Mouse (Mus musculus): Measurements from ENCODE around the gene Psmb3. TPM values are rescaled to one million over a fixed set of nuclear protein-coding genes. Genes with fewer than 3 reads are reported as not detected.
"Not testable (repeated sequence)": the region's sequence is repeated elsewhere in the genome, so short reads cannot be mapped to it uniquely, and the experiment has no call there.

Psmb3 gene
- polyA plus RNA-seq (2015; fragmentation: Nextera tagmentation; extraction: Ambion mirVana), result 421 and 431 TPM in 2 replicates

DNA sequence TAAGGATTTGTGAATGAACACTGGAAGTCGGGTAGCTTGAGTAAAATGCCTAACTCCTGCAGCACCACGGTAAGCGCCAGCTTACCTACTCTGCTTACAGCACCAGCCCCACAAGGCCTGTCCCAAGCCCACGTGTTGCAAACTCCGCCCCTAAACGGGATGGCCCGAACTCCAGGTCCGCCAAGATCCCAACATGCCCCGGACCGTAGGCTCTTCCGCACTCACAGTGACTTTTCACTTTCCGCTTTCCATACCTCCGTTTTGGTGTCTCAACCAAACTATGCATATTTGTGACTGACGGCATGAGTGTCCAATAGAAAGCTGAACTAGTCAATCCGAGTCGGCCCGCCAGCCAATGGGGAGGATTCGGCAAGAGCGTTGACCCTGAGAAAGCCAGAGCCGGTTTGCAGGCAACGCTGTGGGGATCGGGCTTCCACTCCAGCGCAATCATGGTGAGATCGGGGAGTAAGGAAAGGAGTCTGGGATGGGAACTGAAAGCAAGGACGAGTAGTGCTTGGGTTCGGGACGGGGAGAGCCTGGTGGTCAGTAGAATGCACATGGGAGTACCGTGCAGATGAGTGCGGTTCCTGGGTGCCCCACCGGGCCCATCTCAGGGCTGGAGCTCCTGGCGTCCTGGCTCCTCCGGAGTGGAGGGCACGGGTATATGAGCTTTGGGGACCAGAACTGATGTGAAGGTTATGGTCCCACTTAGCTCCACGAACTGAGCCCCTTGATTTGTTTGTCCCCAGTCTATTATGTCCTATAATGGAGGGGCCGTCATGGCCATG lies at the start of gene Psmb3:
Psmb3 (plus strand) TSS at position 361 of the 788 bp plus-strand sequence.
- peak; percentile 90 for ATAC-seq (replicated peaks)
- no peaks in the 10 kb centered on the region for H3K27me3 ChIP-seq (replicated peaks)
- under 1% methylated on average over 35 of the region's 35 CpGs for WGBS
- H3K4me2 ChIP-seq, result peak within 1 kb of the TSS; percentile 85
- no peaks in the 10 kb centered on the region for H3K9me3 ChIP-seq
- H3K4me1 ChIP-seq, result peaks cover 27% of the 10 kb centered on the region
- H3K4me3 ChIP-seq, result peak within 1 kb of the TSS; percentile 79
- H3K36me3 ChIP-seq (replicated peaks), result peaks cover 23% of the 10 kb centered on the region
- peak within 1 kb of the TSS; percentile 98 for H3K27ac ChIP-seq
- peak within 1 kb of the TSS; percentile 90 for H3K9ac ChIP-seq

DNA sequence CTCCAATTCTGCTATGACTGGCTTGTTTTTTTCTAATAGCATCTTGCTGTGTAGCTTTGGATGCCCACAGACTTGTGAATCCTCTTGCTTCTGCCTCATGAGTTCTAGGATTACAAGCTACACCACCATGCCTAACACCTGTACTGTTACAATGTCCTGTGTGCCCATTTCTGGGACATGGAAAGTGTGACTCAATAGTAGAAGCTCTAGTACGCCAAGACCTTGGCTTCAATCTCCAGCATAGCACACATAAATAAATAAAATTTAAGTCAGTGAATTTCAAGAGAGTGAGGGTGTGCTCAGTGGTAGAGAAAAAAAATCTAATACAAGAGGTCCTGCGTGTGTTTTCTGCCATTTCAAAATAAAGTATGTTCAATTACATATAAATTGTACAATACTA lies 49.0 kb upstream of the Psmb3 start:
- no peaks in the 10 kb centered on the region for H3K27me3 ChIP-seq (replicated peaks)
- 0 out of 2 replicates have a peak, but pooled peaks cover 2% of the 10 kb centered on the region for H3K4me1 ChIP-seq
- no peak overlapping the region for H3K4me3 ChIP-seq
- no peak overlapping the region for H3K9ac ChIP-seq
- H3K4me2 ChIP-seq, result no peak overlapping the region
- H3K27ac ChIP-seq, result no peak overlapping the region
- no peaks in the 10 kb centered on the region for H3K36me3 ChIP-seq (replicated peaks)
- H3K9me3 ChIP-seq, result no peaks in the 10 kb centered on the region
- 94% methylated on average over 2 of the region's 2 CpGs for whole genome bisulfite sequencing
- no peak for ATAC-seq (replicated peaks)

DNA sequence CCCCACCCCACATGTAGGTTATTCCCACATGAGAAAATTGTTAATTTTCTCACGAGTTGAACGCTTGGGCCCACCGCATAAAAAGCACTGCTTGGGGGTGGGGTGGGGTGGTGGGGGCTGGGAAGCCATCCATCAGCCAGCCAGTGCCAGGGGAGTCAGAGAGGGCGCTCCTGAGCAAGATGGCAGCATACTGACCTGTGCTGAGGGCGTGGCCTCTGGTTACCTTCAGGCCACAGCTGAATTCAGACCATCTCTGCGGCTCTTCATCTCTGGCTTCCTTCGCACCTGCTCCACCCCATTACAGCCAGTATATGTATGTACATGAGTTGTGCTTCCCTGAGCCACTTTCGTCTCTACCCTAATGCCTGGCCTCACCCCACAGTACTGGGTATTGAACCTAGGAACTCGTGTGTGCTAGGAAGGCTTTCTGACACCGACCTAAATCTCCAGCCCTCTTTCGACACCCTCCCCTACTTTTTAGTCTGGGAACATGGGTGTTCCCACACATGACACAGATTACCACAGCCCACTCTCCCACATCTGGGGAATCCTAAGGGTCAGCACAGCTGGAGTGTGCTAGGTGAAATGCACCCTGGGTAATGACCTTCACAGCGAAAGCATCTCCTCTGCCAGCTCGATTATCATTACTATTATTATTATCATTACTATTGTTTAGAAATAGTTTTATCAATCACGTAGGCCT lies 46.8 kb upstream of the Psmb3 start:
- 71% methylated on average over 14 of the region's 14 CpGs for WGBS
- H3K9me3 ChIP-seq, result no peaks in the 10 kb centered on the region
- no peak overlapping the region for H3K27ac ChIP-seq
- no peaks in the 10 kb centered on the region for H3K36me3 ChIP-seq (replicated peaks)
- H3K4me2 ChIP-seq, result no peak overlapping the region
- no peak for ATAC-seq (replicated peaks)
- peaks cover 6% of the 10 kb centered on the region for H3K27me3 ChIP-seq (replicated peaks)
- H3K9ac ChIP-seq, result no peak overlapping the region
- peaks cover 20% of the 10 kb centered on the region for H3K4me1 ChIP-seq
- no peak overlapping the region for H3K4me3 ChIP-seq

DNA sequence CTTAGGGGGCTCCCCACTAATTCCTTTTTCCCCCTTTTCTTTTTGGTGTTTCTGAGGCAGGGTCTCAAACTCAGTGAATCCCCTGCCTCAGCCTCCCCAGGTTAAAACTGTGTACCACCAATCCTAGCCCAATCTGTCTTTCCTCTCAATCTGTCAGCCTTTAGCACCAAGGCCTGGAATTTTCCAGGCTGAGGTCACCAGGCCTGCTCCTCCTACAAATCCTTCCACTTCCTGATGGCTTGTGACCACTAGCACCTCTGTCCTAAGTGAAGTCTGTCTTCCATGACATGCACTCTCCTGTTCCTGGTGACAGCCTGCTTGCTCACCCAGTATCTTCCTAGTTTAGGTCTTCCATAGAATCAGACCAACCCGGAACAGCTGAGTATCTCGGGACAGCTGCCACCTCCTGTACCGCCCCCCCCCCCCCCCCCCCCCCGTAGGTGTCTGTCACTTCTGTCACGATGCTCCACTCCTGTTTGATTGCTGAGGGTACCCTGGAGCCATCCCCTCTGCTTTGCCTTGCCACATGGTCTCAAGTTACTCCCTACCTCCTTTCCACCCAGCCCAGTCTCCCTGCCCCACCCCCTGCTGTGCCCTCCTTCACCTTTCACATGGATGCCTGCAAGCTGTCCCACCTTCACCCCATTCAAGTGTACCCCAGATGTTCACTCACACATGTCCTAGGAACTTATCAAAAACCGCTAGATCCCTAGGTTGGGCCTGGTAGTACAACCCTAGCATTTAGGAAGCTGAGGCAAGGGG lies 45.8 kb upstream of the Psmb3 start:
- Histone ChIP-seq H3K27me3 (replicated peaks) (peaks cover 15% of the 10 kb centered on the region), H3K4me3 (no peak overlapping the region), H3K4me1 (peaks cover 30% of the 10 kb centered on the region), H3K36me3 (replicated peaks) (no peaks in the 10 kb centered on the region), H3K27ac (no peak overlapping the region), H3K9me3 (no peaks in the 10 kb centered on the region), H3K9ac (no peak overlapping the region), H3K4me2 (no peak overlapping the region)
- WGBS, result 46% methylated on average over 4 of the region's 6 CpGs
- ATAC-seq (replicated peaks), result no peak

DNA sequence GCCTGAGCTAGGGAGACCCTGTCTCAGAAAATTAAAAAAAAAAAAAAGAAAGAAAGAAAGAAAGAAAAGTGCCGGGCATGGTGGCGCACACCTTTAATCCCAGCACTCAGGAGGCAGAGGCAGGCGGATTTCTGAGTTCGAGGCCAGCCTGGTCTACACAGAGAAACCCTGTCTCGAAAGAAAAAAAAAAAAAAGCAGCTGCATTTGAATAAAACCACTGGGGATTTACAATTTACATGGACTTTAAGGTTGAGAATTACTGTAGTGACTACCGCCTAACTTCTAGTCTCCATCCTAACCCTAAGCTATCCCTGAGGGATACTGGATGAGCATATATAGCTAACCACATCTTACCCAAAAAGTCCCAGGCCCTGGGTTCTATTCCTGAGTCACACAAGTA lies 45.2 kb upstream of the Psmb3 start:
- H3K27ac ChIP-seq; H3K36me3 ChIP-seq (replicated peaks); H3K9ac ChIP-seq; H3K9me3 ChIP-seq; ATAC-seq (replicated peaks); H3K4me2 ChIP-seq; H3K4me3 ChIP-seq: not testable (repeated sequence)
- Histone ChIP-seq H3K4me1 (peaks cover 35% of the 10 kb centered on the region), H3K27me3 (replicated peaks) (peaks cover 17% of the 10 kb centered on the region)
- WGBS, result 84% methylated on average over 6 of the region's 6 CpGs

DNA sequence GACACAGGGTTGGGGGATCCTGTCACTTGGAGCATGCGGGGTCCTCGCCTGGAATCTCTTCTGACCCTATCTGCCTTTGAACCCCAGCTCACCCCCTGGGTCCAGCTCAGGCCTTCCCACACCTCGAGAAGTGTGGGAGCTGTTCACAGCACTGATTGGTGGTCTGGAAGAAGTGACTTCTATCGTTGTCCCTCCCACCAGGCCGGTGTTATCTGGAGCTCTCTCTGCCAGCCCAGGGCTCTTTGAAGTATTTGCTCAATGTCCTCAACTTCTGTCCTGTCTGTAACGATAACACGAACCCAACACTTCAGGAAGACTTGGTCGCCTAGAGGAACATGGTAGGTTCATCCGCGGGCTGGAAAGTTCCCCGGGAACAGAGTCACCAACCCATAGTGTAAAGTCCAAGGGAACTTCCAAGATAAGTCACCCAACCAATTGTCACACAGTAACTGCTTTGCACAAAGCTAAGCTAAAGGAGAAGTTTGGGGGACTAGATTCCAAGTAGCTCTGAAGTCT lies 44.4 kb upstream of the Psmb3 start:
- Histone ChIP-seq H3K4me1 (peaks cover 35% of the 10 kb centered on the region), H3K4me3 (no peak overlapping the region), H3K36me3 (replicated peaks) (no peaks in the 10 kb centered on the region), H3K4me2 (no peak overlapping the region), H3K27me3 (replicated peaks) (peaks cover 17% of the 10 kb centered on the region), H3K9me3 (no peaks in the 10 kb centered on the region), H3K27ac (no peak overlapping the region), H3K9ac (no peak overlapping the region)
- no peak for ATAC-seq (replicated peaks)
- WGBS, result 68% methylated on average over 11 of the region's 11 CpGs

DNA sequence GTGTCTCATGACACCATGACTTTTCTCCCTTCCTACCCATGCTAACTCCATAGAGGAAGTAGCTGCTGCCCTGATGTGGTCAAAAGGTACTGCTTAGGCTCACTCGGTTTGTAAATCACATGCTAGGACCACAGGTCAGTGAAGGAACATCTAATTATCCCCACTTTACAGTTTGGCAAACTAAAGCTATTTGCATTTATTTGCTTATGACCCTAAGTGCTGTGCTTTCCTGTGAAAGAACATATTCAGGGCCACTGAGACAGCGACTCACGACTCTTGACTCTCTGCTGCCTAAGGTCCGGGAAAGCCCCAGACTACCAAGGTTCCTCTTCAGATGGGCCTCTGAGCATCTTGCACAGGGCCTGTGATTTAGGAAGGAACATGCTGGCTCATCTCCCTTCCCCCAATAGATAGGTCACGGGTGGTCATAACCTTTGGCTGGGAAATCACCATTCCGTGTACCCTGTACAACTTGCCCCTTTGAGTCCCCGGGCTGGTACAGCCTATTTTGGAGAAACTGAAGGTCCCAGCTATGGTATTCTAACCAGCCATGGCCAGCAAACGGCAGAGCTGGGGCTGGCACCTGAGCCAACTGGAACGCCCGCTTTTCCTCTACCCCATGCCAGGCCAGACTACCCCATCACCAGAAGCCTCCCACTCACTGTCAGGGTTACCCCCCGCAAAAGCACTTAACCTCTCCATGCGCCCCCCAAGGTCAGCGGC lies 43.8 kb upstream of the Psmb3 start:
- H3K36me3 ChIP-seq (replicated peaks), result no peaks in the 10 kb centered on the region
- no peaks in the 10 kb centered on the region for H3K9me3 ChIP-seq
- peaks cover 17% of the 10 kb centered on the region for H3K27me3 ChIP-seq (replicated peaks)
- 15% methylated on average over 13 of the region's 13 CpGs for WGBS
- peak overlapping the region; percentile 67 for H3K27ac ChIP-seq
- H3K4me2 ChIP-seq, result peak overlapping the region; percentile 75
- H3K4me1 ChIP-seq, result peaks cover 38% of the 10 kb centered on the region
- H3K4me3 ChIP-seq, result peak overlapping the region; percentile 66
- no peak for ATAC-seq (replicated peaks)
- H3K9ac ChIP-seq, result peak overlapping the region; percentile 70

DNA sequence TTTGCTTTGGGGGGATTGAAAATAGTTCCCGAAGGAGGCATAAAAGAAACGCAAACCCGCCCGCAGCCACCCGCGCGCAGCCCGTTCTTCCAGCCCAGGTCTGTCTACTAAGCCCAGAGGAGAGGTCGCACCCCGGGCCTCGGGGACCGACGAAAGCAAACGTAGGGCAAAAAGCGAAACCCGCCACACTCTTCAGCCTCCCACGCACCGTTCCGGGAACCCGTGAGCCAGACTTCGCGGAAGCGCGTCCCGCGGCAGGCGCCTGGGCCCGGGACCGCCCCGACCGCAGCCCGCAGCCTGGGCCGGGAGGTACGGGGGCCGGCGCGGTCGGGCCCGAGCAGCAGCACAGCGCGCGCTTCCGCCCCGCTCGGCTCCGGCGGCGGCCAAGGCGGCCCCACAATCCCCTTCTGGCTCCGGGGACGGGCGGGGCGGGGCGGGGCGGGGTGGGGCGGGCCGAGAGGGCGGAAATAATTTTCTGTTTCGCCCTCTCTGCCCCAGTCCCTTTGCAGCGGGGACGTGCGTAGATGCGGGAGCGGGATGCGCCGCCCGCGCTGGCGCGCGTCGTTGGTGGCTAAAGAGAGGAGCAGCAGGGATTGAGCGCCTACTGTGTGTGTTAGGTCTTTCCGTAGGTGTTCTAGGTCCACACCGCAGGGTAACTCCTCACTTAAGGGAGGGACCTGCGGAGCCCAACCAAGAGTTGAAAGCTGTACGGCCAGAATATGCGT lies 43.0 kb upstream of the Psmb3 start:
- H3K36me3 ChIP-seq (replicated peaks), result no peaks in the 10 kb centered on the region
- H3K27ac ChIP-seq, result peak overlapping the region; percentile 67
- peak; percentile 86 for ATAC-seq (replicated peaks)
- peak overlapping the region; percentile 75 for H3K4me2 ChIP-seq
- peaks cover 45% of the 10 kb centered on the region for H3K4me1 ChIP-seq
- H3K9me3 ChIP-seq, result no peaks in the 10 kb centered on the region
- peak overlapping the region; percentile 66 for H3K4me3 ChIP-seq
- under 1% methylated on average over 61 of the region's 78 CpGs for WGBS
- H3K27me3 ChIP-seq (replicated peaks), result peaks cover 17% of the 10 kb centered on the region
- peak overlapping the region; percentile 70 for H3K9ac ChIP-seq

DNA sequence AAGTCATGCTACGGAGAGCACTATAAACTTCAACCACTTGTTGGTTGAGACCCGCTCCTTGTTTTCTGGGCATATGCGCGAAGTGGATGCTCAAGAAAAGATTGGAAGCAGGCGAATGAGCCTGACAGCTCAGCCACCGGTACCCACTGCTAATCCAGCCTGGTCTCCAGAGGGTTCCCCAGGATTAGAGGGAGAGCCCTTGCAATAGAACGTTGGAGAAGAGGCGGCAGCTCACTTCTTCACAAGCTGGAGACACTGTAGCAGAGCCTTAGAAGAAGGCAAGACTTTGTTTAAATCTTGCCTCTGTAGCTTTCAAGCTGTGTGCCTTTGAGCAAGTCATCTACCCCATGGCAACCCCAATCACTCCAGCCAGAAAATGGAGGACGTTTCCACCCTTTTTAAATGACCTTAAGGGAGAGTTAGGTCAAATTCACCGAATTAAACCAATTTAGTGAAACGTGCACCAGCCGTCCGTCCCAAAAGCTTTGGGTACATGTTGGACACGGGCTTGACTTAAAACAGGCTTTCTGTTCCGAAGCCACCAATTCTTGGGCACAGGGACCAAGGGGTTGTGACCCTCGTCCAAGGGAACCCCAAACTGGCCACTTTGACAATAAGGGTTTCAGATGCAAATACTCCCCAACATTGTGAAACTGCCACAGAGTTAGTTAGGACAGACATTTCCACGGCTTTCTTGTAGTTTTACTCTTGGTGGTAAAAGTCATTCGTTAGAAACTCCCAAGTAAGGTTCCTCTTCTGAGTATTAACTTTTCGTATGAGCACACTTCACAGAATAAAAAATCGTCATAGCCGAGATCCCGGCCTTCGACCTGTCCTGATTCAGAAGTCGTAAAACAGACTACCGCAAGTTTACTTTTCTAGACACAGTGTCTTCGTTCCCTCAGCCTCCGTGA lies 42.2 kb upstream of the Psmb3 start:
- H3K9ac ChIP-seq, result peak overlapping the region; percentile 70; the same call in 1 of the 2 replicates
- no peaks in the 10 kb centered on the region for H3K36me3 ChIP-seq (replicated peaks)
- H3K4me2 ChIP-seq, result peak overlapping the region; percentile 85
- no peak for ATAC-seq (replicated peaks)
- peaks cover 17% of the 10 kb centered on the region for H3K27me3 ChIP-seq (replicated peaks)
- no peak overlapping the region for H3K27ac ChIP-seq
- WGBS, result 2% methylated on average over 27 of the region's 27 CpGs
- peak overlapping the region; percentile 91 for H3K4me3 ChIP-seq
- no peaks in the 10 kb centered on the region for H3K9me3 ChIP-seq
- H3K4me1 ChIP-seq, result peaks cover 52% of the 10 kb centered on the region

DNA sequence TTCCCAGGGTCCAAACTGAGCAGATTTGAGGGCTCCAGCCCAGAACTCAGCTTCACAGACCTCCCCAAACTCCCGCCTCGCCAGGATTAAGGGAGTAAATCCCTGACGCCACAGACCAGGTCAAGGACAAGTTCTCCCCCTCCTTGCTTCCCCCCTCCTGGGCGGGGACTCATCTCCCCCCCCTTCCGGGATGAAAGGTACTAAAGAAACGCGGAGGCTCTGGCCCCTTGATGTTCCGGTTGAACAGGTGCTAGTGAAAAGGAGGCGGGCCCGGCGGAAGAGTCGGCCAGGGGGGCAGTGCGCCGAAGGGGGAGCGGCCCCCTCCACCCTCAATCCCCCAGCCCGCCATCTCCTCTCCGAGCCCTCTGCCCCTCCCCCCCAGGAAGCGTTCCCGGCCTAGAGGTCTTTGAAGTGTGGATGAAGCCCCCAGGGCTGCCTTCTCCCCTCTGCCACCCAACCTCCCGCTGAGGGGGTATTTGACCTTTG lies 41.5 kb upstream of the Psmb3 start:
- Histone ChIP-seq H3K9ac (no peak overlapping the region), H3K36me3 (replicated peaks) (no peaks in the 10 kb centered on the region), H3K4me3 (peak overlapping the region; percentile 91), H3K4me2 (peak overlapping the region; percentile 85), H3K27me3 (replicated peaks) (peaks cover 17% of the 10 kb centered on the region), H3K27ac (no peak overlapping the region), H3K4me1 (peaks cover 52% of the 10 kb centered on the region), H3K9me3 (no peaks in the 10 kb centered on the region)
- ATAC-seq (replicated peaks), result no peak
- WGBS, result under 1% methylated on average over 20 of the region's 20 CpGs

Measured in midbrain, embryonic 15.5 days (tissue).